Mouse (Mus musculus) telencephalon, adult 2 months (tissue): ENCODE data around the gene Hoxb8.

Experiments used
- DNase-seq: peaks from one replicate; pipeline ENCODE4 v3.0.0-alpha.2; 2011; ENCODE audit warnings: low read depth, low spot score

Hoxb8 gene

DNA sequence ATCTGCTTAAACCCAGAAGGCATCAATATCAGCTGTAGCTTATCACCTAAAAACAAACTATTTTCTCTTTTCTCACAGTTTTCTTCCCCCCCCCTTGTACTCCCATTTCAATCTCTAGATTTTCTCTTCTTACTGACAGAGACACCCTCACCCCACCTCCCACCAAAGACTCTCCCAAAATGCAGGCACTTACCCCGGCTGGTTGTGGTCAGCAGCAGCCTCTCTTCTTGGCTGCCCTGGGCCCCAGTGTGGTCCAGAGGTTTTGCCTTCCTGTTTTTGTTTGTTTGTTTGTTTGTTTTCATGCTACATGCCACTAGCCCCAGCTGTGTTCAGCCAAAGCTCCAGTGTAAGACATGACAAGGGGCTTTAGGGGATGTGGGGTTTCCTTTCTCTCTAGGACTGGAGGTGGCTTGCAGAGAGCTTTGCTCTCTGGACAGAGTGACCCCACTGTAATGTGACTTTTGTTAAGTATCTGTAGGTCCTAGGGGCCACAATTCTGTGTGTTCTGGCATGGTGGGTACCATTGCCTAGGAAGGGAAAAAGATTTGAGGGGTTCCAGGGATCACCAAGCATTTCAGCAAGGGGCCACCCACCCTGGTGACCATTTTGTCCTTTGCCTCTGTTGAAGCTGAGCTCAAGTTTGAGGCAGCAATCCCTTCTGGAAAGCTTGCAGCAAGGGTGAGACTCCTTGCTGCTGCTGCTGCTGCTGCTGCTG lies 13.5 kb upstream of the Hoxb8 start:
- no peak for DNase-seq

DNA sequence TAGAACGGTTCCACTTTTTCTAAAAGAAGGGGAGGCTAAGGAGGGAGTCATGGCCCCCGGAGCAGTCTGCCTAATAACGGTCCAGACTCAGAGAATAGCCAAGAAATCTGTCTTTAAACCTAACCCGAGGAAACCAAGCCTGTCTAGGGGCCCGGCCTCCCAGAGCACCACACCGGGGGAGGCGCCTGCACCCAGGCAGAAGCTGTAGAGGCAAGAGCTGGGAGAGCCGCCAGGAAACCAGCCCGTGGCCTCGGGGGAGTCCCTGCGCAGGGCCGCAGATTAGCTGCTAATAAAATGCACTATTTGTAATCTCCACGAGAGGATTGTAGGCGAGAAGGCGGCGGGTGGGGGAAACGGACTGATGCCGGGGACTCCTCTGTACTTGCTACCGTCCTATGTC lies 11.8 kb upstream of the Hoxb8 start:
- no peak for DNase-seq

DNA sequence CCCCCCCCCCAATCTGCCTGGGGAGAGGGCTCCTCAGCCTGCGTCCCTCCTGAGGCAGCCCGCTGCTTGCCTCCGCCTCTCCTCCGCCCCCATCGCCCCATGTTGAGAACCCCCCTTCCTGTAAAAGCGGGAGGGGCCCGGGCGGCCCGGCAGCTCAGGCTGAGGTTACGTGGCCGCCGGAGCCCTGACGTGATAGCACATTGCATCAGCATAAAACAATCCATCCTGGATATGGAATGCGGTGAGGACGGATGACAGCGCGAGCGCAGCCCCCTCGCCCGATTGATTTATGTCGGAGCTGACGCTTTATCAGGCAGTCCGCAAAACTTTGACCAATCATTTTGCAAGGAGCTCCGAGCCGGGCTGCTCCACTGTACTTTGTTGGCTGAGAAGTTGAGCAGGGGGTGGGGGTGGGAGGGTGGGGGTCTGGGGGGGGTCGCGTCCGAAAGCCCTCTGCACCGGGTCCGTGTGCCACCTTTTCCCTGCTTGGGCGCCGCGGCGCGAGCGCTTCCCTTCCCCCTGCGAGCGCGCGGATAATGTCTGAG lies 10.6 kb upstream of the Hoxb8 start, which contains the start of gene Hoxb9:
Hoxb9 (plus strand) TSS at position 462 of the 545 bp plus-strand sequence.
- DNase-seq, result no peak

DNA sequence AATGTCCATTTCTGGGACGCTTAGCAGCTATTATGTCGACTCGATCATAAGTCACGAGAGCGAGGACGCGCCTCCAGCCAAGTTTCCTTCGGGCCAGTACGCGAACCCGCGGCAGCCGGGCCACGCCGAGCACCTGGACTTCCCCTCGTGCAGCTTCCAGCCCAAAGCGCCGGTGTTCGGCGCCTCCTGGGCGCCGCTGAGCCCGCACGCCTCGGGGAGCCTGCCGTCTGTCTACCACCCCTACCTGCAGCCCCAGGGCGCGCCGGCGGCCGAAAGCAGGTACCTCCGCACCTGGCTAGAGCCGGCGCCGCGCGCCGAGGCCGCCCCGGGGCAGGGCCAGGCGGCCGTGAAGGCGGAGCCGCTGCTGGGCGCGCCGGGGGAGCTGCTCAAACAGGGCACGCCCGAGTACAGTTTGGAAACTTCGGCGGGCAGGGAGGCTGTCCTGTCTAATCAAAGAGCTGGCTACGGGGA lies 10.1 kb upstream of the Hoxb8 start:
- DNase-seq, result no peak

DNA sequence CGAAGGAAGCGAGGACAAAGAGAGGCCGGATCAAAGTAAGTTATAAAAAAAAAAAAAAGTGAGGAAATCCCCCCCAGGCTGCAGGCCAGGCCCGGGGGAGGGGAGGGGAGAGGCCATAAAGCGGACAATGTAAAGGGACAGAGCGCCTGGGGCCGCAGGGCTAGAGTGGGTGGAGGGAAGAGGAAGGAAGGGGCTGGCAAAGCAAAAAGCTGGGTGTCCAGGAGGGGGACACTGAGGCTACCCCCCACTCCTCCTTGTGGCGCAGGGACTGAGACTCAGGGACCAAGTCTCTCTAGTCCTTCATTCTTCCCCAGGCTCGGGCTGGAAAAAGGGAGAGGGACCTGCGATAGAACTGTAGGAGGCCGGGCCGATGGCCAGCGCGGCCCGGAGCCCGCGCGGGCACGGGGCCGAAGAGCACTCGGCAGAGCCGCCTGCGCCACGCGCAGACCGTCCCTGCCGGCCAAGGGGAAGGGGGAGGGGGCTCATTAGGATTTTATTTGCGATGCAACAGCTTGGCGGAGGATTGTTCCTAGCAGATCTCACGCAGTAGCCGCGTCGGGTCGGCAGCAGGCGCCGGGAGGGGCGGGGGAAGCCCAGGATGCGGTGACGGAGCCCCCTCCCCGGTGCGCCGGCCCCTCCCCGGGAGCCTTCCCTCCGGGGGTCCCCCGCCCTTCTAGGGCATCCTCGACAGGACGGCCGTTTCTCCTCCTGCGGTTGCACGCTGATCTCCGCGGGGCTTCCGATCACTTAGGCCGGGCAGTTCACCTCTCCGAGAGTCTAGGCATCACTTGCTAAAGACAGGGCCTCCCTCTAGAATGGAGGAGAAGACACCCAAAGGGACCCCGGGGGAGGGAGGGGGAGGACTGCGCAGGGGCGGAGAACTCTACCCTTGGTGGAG lies 9.4 kb upstream of the Hoxb8 start:
- DNase-seq, result no peak

DNA sequence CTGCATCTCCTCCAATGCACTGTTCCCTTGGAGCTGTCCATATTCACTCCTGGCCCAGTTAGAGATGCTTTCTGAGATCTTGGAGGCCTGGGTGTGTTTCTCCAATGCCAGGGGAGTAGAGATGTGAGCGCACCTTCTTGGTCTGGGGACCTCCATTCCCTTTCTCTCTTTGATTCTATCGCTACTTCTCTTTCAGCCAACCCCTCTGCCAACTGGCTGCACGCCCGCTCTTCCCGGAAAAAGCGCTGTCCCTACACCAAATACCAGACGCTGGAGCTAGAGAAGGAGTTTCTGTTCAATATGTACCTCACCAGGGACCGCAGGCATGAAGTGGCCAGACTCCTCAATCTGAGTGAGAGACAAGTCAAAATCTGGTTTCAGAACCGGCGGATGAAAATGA lies 7.3 kb upstream of the Hoxb8 start:
- DNase-seq, result no peak

DNA sequence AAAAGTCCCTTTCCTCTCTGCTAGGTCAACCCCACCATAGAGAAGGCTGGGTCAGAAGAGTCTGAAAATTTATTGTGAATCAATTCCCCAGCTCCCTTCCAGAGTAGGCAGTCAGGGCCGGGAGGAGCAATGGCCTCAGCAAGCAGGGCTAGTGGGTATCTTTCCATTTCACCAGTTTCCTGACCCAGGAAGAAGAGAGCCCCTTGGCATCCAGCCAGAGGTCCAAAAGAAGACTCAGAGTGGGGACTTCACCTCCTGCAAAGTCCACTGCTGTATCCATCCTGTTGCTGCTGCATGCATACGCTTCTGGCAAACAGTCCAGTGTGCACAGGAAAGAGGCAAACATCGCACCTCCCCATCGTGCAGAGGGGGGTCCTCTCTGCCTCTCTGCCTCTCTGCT lies 5.8 kb upstream of the Hoxb8 start:
- DNase-seq, result no peak

DNA sequence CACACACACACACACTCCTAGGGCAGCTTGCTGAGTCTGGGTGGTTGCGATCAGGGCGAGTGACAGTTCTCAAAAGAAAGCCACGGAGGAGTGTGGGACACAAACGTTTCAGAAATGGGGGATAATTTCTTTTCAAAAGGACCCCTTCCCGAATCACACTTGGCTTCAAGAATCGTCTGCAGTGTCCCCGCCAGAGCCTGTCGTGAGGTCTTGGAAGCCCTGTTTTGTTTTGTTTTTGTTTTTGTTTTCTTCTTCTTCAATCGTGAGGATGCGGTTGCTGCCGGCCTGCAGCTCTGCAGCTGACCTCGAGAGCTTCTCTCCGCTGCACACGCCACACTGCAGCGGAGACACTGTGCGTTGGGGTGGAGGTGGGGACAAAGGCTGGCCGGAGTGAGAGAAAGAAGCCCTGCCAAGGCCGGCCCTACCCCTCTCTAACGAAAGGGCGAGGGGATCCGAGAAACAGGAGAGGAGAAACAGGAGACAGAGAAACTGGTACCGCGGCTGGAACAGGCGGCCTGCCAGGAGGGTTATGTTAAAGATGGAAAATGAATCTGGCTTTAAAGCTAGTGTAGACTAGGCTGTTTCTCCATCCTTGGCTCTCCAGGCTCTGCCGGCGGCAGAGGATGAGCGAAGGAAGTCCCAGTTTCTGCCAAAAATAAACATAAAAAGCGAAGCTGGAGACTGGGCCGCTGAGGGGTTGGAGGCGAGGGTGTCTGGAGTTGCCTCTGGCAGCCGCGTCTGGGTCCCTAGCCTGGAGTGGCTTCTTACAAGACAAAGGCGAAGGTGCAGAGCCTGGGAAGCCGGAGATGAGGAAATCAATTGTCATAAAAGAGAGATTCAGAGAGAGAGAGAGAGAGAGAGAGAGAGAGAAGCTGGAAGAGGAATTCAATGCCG lies 4.3 kb upstream of the Hoxb8 start:
- DNase-seq, result no peak

DNA sequence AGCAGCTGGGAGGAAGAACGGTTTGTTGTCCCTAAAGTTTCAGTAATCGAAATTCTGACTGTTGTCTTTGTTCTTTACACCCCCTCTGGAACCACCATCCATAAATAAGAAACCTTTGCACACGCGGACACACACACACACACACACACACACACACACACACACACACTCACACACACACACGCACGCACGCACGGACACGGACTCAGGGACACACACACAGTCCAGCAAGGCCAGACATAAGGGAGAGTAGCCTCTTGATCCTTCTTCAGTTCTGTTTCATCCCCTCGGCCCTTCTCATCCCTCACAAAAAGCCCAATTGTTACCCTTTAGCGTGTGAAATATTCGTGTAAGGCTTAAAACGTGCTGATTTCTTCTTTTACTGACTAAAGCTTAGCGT lies 3.4 kb upstream of the Hoxb8 start:
- DNase-seq, result no peak

DNA sequence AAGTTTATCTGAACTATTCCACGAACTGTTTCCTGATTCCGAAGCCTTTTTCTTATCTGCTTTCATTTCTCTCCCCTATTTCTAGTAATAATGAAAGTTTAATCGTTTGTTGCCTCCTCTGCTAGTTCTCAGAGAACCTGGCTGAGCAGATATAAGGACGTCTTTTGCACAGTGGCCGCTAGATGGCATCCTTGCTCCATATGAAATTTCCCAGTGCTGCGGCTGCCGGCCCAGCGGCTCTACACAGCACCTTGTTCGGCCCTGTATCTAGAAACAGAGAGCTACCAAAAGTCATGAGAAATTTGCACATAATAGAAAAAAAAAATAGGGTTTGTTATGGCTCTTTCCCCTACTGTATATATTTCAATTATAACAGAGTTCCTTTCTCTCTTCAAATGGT lies 2.9 kb upstream of the Hoxb8 start:
- DNase-seq, result peak; percentile 71

DNA sequence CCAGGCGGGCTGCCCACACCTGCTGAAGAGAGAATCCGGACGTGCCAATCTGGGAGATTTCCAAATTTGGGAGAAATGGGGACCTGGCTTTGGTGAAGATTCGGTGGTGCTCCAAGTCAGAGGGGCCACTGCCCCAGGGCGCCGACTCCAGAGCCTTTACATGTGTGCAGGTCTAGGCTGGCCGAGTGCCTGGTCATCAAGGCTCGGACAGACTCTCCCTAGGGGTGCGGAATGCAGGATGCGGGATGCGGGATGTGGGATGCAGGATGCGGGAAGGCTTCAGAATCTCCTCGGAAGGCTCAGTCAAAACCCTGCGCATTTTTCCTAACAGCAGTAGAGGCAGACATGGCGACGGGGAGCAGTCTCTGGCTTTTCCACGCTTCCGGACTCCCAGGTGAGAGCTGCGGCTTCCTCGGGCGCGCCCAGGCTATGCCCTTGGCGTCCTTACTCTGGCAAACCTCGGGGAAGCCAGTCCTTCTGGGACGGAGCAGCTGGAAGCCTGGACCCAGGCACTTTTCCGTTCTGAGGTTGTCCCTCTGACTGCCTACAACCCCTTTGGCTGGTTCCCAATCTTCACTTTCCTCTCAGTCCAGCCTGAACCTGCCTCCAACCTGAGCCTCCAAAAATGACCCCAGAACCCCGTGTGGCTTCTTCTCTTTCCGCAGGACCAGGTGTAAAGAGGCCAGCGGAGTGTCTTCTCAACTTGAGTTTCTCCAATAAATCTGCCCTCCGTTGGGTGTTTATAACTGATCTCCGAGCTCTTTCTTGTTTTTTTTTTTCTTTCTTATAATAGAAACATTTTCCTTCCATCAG lies 2.1 kb upstream of the Hoxb8 start:
- no peak for DNase-seq

DNA sequence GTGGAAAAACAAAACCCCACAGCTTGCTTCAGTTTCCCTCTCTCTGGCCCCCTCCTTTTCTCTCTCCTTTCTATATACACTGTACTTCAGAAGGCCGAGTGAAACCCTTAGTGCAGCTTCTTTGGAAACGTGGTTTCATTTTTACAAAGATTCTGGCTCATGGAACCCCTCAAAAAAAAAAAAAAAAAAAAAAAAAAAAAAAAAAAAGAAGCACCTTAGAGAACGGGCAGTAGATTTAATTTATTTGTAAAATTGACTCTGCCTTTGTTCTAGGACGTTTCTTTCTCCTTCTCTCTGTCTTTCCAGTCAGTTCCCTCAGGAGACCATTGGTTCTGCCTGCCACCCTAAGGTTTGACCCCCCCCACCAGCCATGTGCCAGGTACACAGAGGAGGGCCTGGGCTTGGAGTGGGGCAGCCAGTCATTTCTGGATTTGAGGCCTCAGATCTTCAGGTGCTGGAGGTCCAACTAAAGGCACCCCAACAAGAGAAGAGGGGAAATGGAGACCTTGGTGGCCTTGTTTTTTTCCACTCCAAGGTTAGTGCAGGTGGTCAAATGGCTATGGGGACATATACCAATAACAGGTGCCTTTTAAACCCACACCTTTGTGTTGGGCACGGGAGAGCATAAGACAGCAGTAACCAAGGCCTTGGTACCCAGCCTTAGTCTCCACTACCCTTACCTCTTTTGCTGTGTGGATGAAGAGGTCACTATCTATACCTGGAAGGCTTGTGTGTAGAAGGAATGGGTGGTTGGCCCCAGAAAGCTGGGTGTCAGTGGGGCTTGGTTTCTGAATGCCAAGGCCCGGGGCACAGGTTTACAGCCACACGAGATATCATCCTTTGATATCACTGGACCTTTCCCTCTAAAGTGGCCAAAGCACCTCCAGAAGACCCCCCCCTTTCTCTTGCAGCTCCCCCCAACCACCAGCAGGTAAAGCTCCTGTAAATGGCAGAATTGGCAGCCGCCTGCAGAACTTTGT lies 1.0 kb upstream of the Hoxb8 start:
- no peak for DNase-seq

DNA sequence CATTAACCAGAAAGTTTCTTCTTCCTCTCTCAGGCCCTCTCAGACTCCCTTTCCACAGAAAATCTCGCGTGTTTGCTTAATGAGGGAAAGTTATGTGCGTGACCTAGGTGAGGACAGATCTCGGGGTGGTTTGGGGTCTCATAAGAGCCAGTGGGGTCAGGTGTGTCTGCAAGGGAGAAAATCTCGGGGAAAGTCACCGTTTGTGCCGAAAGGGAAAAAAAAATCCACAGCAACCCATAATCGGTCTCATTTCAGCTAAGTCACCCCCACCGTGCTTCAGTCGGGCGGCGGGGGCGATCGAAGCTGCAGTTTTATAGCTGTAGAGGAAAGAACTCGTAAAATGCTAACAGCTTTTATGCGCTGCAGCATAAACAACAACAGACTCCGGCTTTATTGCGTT lies 309 bp upstream of the Hoxb8 start:
- DNase-seq, result no peak

DNA sequence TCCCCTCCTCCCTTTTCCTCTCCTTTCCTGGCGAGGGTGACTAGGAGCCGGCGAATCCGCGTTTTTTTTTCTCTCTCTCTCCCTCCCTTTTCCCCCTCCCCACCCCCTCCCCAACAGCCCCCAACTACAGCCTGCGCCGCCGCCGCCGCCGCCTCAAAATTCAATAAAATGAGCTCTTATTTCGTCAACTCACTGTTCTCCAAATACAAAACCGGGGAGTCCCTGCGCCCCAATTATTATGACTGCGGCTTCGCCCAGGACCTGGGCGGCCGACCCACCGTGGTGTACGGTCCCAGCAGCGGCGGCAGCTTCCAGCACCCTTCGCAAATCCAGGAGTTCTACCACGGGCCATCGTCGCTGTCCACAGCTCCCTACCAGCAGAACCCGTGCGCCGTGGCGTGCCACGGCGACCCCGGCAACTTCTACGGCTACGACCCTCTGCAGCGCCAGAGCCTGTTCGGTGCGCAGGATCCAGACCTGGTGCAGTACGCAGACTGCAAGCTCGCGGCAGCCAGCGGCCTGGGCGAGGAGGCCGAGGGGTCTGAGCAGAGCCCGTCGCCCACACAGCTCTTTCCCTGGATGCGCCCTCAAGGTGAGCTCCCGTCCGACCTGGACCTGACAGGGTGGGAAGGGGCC lies 1.2 kb downstream of the Hoxb8 start:
- no peak for DNase-seq

DNA sequence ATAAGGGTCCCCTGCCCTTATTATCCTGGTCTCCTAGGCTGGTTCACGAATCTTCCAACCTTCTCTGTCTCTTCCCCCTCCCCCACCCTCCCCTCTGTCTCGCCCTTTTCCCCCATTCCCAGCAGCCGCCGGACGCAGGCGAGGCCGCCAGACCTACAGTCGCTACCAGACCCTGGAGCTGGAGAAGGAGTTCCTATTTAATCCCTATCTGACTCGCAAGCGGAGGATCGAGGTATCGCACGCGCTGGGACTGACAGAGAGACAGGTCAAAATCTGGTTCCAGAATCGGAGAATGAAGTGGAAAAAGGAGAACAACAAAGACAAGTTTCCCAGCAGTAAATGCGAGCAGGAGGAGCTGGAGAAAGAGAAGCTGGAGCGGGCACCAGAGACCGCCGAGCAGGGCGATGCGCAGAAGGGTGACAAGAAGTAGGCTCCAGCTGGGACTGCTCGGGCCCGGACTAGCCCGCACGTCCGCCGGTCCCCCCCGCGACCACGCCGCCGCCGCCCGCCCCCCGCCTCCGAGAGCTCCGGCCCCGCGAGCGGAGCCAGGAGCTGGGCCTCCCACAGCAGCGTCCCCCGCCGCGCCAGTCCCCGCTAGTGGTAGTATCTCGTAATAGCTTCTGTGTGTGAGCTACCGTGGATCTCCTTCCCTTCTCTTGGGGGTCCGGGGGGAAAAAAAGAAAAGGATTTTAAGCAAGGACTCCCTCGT lies 2.5 kb downstream of the Hoxb8 start:
- no peak for DNase-seq

DNA sequence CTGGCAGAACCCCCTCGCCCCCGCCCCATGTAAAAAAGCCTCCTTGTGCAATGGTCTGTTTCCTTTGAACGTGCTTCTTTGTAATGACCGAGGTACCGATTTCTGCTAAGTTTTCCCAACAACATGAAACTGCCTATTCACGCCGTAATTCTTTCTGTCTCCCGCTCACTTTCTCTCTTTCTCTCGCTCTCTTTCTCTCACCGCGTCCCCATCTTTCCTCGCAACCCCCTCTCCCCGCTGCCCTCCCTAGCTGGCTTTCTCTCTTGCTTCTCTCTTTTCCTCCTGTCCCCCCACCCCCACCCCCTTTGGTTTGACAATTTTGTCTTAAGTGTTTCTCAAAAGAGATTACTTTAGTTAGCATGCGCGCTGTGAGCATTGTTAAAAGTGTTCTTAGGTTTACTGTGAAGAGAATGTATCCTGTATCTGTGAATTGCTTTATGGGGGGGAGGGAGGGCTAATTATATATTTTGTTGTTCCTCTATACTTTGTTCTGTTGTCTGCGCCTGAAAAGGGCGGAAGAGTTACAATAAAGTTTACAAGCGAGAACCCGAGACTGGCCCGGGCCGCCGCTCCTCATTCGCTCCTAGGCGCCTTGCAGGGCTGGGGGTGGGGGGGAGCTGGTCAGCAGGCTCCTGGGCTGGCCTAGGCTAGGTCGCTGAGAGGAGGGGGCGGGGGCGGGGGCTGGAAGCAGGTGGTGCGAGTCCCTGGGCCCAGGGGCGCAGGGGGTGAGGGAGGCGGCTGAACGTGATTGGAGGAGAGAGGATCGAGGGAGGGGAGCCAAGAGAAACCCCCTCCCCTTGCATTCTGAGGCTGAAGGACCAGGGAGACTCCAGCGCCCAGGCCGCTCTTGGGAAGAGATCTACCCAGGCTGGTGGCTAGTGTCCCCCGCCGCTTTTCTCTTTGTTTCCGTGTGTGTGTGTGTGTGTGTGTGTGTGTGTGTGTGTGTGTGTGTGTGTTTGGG lies 3.3 kb downstream of the Hoxb8 start:
- DNase-seq, result no peak
